Mouse (Mus musculus): Measurements from ENCODE around the gene Fat2. TPM values are rescaled to one million over a fixed set of nuclear protein-coding genes. Genes with fewer than 3 reads are reported as not detected.

Fat2 gene
- polyA plus RNA-seq, 1 experiment from 2014 or later, result not detected

DNA sequence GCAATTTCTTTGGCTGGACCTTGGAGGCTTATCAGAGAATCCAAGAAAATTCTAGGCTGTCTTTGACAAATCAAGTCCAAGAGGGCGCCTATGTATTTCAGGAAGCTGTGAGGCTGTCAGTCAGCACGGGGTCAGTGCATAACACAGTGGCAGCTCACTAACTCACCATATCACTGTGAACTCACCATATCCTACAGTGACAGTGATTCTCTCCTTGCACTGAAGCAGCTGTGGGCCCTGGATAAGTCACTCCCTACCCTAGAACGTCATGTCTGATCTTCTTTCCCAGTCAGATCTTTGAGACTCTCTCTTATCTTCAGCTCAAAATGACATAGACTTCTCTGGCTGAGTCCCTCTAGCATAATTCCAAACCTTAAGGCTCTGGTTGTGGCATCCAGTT is 96.9 kb downstream of the Fat2 start:
- H3K9ac ChIP-seq (ENCODE audit: low read depth, low read length), result no peak overlapping the region
- no peak overlapping the region for H3K4me3 ChIP-seq (ENCODE audit: low read depth, low read length)
- no peak overlapping the region for H3K27ac ChIP-seq (ENCODE audit: low read length)
- no peak overlapping the region for H3K4me2 ChIP-seq (ENCODE audit: low read depth, low read length)
- H3K27me3 ChIP-seq (ENCODE audit: control insufficient read depth, insufficient read depth, low read depth, low read length), result no peaks in the 10 kb centered on the region
- no peaks in the 10 kb centered on the region for H3K4me1 ChIP-seq (ENCODE audit: control insufficient read depth, low read depth, low read length)
- ATAC-seq (ENCODE audit: low read depth), result no peak
- H3K36me3 ChIP-seq (ENCODE audit: control insufficient read depth, insufficient read depth), result peaks cover 2% of the 10 kb centered on the region; the same call in 1 of the 2 replicates
- no peaks in the 10 kb centered on the region for H3K9me3 ChIP-seq (replicated peaks; ENCODE audit: control insufficient read depth, low read length)
- WGBS (ENCODE audit: insufficient replicate concordance), result 33% methylated on average over 3 of the region's 3 CpGs

DNA sequence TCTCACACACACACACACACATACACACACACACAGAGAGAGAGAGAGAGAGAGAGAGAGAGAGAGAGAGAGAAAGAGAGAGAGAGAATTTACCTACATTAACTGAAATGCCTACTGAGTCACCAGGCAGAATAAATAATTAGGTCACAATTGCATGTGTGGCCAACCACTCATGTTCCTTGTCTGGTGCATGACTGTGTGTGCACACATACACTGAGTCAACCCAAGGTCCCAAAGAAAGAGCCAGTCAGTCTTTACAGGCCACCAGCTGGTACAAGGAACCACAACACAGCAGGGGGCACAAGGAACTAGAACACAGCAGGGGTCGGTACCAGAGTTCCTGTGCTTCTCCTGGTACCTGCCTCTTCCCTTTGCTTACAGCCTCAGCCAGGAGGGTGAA is 99.5 kb downstream of the Fat2 start:
- WGBS (ENCODE audit: insufficient replicate concordance), result 37% methylated on average over 1 of the region's 1 CpGs
- no peak overlapping the region for H3K4me2 ChIP-seq (ENCODE audit: low read depth, low read length)
- H3K4me3 ChIP-seq (ENCODE audit: low read depth, low read length), result no peak overlapping the region
- no peaks in the 10 kb centered on the region for H3K27me3 ChIP-seq (ENCODE audit: control insufficient read depth, insufficient read depth, low read depth, low read length)
- peaks cover 6% of the 10 kb centered on the region for H3K36me3 ChIP-seq (ENCODE audit: control insufficient read depth, insufficient read depth)
- ATAC-seq (ENCODE audit: low read depth), result no peak
- H3K27ac ChIP-seq (ENCODE audit: low read length), result no peak overlapping the region
- H3K9me3 ChIP-seq (replicated peaks; ENCODE audit: control insufficient read depth, low read length), result no peaks in the 10 kb centered on the region
- no peaks in the 10 kb centered on the region for H3K4me1 ChIP-seq (ENCODE audit: control insufficient read depth, low read depth, low read length)
- H3K9ac ChIP-seq (ENCODE audit: low read depth, low read length), result no peak overlapping the region

DNA sequence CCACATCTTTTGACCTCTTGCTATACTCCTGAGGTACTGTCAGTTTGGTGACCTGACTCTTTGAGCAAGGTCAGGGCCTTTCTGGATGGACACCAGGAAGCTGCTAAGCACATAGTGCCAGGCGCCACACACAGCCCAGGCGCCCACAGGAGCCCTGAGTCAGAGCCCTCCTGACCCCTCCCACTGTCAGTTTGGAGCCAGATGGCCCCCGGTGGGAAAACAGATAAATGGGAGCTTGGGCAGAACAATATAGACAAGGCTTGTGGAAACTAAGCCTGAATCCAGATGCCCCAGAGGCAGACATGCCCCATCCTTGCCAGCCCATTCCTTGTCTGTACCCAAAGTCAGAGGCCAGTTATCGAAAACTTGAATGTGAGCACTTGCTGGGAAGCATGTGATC is 101.6 kb downstream of the Fat2 start:
- H3K36me3 ChIP-seq (ENCODE audit: control insufficient read depth, insufficient read depth), result peaks cover 6% of the 10 kb centered on the region
- H3K9ac ChIP-seq (ENCODE audit: low read depth, low read length), result no peak overlapping the region
- no peak overlapping the region for H3K4me2 ChIP-seq (ENCODE audit: low read depth, low read length)
- H3K27me3 ChIP-seq (ENCODE audit: control insufficient read depth, insufficient read depth, low read depth, low read length), result no peaks in the 10 kb centered on the region
- H3K4me3 ChIP-seq (ENCODE audit: low read depth, low read length), result no peak overlapping the region
- no peaks in the 10 kb centered on the region for H3K4me1 ChIP-seq (ENCODE audit: control insufficient read depth, low read depth, low read length)
- WGBS (ENCODE audit: insufficient replicate concordance), result 59% methylated on average over 4 of the region's 4 CpGs
- H3K9me3 ChIP-seq (replicated peaks; ENCODE audit: control insufficient read depth, low read length), result no peaks in the 10 kb centered on the region
- no peak for ATAC-seq (ENCODE audit: low read depth)
- H3K27ac ChIP-seq (ENCODE audit: low read length), result no peak overlapping the region

DNA sequence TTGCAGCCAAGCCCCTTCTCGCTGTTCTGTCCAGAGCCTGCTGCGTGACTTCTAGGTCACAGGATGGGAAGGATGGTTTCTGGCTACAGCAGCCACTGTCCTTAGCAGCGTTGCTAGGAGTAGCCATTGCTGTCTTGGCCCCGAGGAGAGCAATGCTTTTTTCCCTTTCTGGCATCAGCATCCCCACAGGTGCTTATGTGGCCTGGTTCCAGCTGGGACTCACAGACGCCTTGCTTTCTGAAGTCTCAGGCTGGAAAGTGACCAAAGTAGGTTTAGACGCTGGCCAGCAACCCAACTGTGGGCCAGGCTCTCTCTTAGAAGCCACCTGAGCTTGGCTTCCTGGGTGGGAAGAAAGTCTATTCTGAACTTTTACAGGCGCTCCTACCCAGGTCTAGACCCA is 102.1 kb downstream of the Fat2 start:
- Histone ChIP-seq H3K4me1 (ENCODE audit: control insufficient read depth, low read depth, low read length) (no peaks in the 10 kb centered on the region), H3K27ac (ENCODE audit: low read length) (no peak overlapping the region), H3K4me3 (ENCODE audit: low read depth, low read length) (no peak overlapping the region), H3K27me3 (ENCODE audit: control insufficient read depth, insufficient read depth, low read depth, low read length) (no peaks in the 10 kb centered on the region), H3K4me2 (ENCODE audit: low read depth, low read length) (no peak overlapping the region), H3K9ac (ENCODE audit: low read depth, low read length) (no peak overlapping the region), H3K9me3 (replicated peaks; ENCODE audit: control insufficient read depth, low read length) (no peaks in the 10 kb centered on the region), H3K36me3 (ENCODE audit: control insufficient read depth, insufficient read depth) (peaks cover 6% of the 10 kb centered on the region)
- no peak for ATAC-seq (ENCODE audit: low read depth)
- 72% methylated on average over 7 of the region's 7 CpGs for WGBS (ENCODE audit: insufficient replicate concordance)

- WGBS (ENCODE audit: insufficient replicate concordance), result 36% methylated on average over 6 of the region's 6 CpGs
- ATAC-seq (ENCODE audit: low read depth), result no peak
Observed at GRCm38 (mm10) chr11:55231034-55231433, 105.3 kb downstream of the Fat2 start.

GRCm38 (mm10) chr11:55221306-55221705 is 115.1 kb downstream of the Fat2 start:
- Histone ChIP-seq H3K27me3 (ENCODE audit: control insufficient read depth, insufficient read depth, low read depth, low read length) (no peaks in the 10 kb centered on the region), H3K4me1 (ENCODE audit: control insufficient read depth, low read depth, low read length) (no peaks in the 10 kb centered on the region; the same call in 1 of the 2 replicates), H3K4me3 (ENCODE audit: low read depth, low read length) (no peak overlapping the region), H3K4me2 (ENCODE audit: low read depth, low read length) (no peak overlapping the region), H3K9ac (ENCODE audit: low read depth, low read length) (no peak overlapping the region), H3K36me3 (ENCODE audit: control insufficient read depth, insufficient read depth) (peaks cover 4% of the 10 kb centered on the region; the same call in 1 of the 2 replicates), H3K27ac (ENCODE audit: low read length) (no peak overlapping the region), H3K9me3 (replicated peaks; ENCODE audit: control insufficient read depth, low read length) (no peaks in the 10 kb centered on the region)
- no peak for ATAC-seq (ENCODE audit: low read depth)
- 68% methylated on average over 7 of the region's 7 CpGs for WGBS (ENCODE audit: insufficient replicate concordance)

More at GRCm38 (mm10) chr11:55231034-55231433, 105.3 kb downstream of the Fat2 start:
- Histone ChIP-seq H3K27me3 (ENCODE audit: control insufficient read depth, insufficient read depth, low read depth, low read length) (no peaks in the 10 kb centered on the region), H3K9ac (ENCODE audit: low read depth, low read length) (no peak overlapping the region), H3K4me2 (ENCODE audit: low read depth, low read length) (no peak overlapping the region), H3K36me3 (ENCODE audit: control insufficient read depth, insufficient read depth) (peaks cover 6% of the 10 kb centered on the region), H3K27ac (ENCODE audit: low read length) (no peak overlapping the region), H3K9me3 (replicated peaks; ENCODE audit: control insufficient read depth, low read length) (no peaks in the 10 kb centered on the region), H3K4me1 (ENCODE audit: control insufficient read depth, low read depth, low read length) (no peaks in the 10 kb centered on the region), H3K4me3 (ENCODE audit: low read depth, low read length) (no peak overlapping the region)

DNA sequence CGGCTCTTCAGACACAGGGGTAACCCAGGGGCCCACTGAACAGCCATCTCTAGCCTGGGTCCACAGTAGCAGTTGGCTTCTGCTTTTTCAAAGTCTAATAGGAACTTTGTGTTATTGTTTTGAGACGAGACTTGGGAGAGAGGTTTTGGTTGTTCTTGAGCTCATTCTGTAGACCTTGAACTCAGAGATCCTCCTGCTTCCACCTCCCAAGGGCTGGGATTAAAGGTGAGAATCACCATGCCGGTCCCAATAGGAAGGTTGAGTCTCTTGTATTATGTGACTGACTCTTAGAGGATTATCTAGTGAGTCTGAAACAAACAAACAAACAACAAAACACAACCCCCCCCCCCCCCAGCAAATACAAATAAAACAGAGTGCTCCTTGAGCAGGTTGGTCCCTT is 117.9 kb downstream of the Fat2 start:
- Histone ChIP-seq H3K9ac (ENCODE audit: low read depth, low read length) (no peak overlapping the region), H3K4me2 (ENCODE audit: low read depth, low read length) (no peak overlapping the region), H3K27ac (ENCODE audit: low read length) (peak overlapping the region; percentile 78; the same call in 1 of the 2 replicates), H3K36me3 (ENCODE audit: control insufficient read depth, insufficient read depth) (no peaks in the 10 kb centered on the region), H3K4me3 (ENCODE audit: low read depth, low read length) (no peak overlapping the region), H3K4me1 (ENCODE audit: control insufficient read depth, low read depth, low read length) (peaks cover 10% of the 10 kb centered on the region), H3K9me3 (replicated peaks; ENCODE audit: control insufficient read depth, low read length) (no peaks in the 10 kb centered on the region), H3K27me3 (ENCODE audit: control insufficient read depth, insufficient read depth, low read depth, low read length) (no peaks in the 10 kb centered on the region)
- WGBS (ENCODE audit: insufficient replicate concordance), result 59% methylated on average over 3 of the region's 3 CpGs
- no peak for ATAC-seq (ENCODE audit: low read depth)

- Histone ChIP-seq H3K27ac (ENCODE audit: low read length) (peak overlapping the region; percentile 78), H3K9me3 (replicated peaks; ENCODE audit: control insufficient read depth, low read length) (no peaks in the 10 kb centered on the region), H3K4me1 (ENCODE audit: control insufficient read depth, low read depth, low read length) (peaks cover 10% of the 10 kb centered on the region), H3K4me2 (ENCODE audit: low read depth, low read length) (no peak overlapping the region), H3K9ac (ENCODE audit: low read depth, low read length) (0 out of 2 replicates have a peak overlapping the region, but pooled peaks have one; percentile 14), H3K27me3 (ENCODE audit: control insufficient read depth, insufficient read depth, low read depth, low read length) (no peaks in the 10 kb centered on the region), H3K4me3 (ENCODE audit: low read depth, low read length) (no peak overlapping the region), H3K36me3 (ENCODE audit: control insufficient read depth, insufficient read depth) (no peaks in the 10 kb centered on the region)
- whole genome bisulfite sequencing (ENCODE audit: insufficient replicate concordance), result 69% methylated on average over 7 of the region's 7 CpGs
- ATAC-seq (ENCODE audit: low read depth), result 0 out of 2 replicates have a peak, but pooled peaks have one; percentile 6
Observed at GRCm38 (mm10) chr11:55217880-55218279, 118.5 kb downstream of the Fat2 start.

- no peaks in the 10 kb centered on the region for H3K27me3 ChIP-seq (ENCODE audit: control insufficient read depth, insufficient read depth, low read depth, low read length)
- WGBS (ENCODE audit: insufficient replicate concordance), result 60% methylated on average over 4 of the region's 4 CpGs
- no peaks in the 10 kb centered on the region for H3K9me3 ChIP-seq (replicated peaks; ENCODE audit: control insufficient read depth, low read length)
- no peak overlapping the region for H3K4me3 ChIP-seq (ENCODE audit: low read depth, low read length)
- no peak overlapping the region for H3K9ac ChIP-seq (ENCODE audit: low read depth, low read length)
- no peaks in the 10 kb centered on the region for H3K36me3 ChIP-seq (ENCODE audit: control insufficient read depth, insufficient read depth)
- H3K27ac ChIP-seq (ENCODE audit: low read length), result peak overlapping the region; percentile 78
- H3K4me1 ChIP-seq (ENCODE audit: control insufficient read depth, low read depth, low read length), result peaks cover 10% of the 10 kb centered on the region
- peak; percentile 88 for ATAC-seq (ENCODE audit: low read depth)
- H3K4me2 ChIP-seq (ENCODE audit: low read depth, low read length), result no peak overlapping the region
Observed at GRCm38 (mm10) chr11:55217418-55217817, 118.9 kb downstream of the Fat2 start.

All from liver, embryonic 16.5 days (tissue).